ENCODE assay signal across 10 mouse cellular contexts in genomic region chr3:98313294-98314155, GRCm38 (mm10). TPM values are rescaled to one million over a fixed set of nuclear protein-coding genes. Genes with fewer than 3 reads are reported as not detected.
A peak's percentile ranks its signal among the peaks of the same experiment; 100 is the strongest.
DNase-seq lines count a peak whose midpoint lies in the region; ATAC-seq and TF ChIP-seq lines count a peak whose summit lies in the region.
"Had no signal": no experiment of that assay in that cellular context is flagged by ENCODE, and none has a peak within 500 bp of the region (broad histone marks: within the 10 kb centered on the region; RNA-seq: fewer than 3 reads in every experiment).

No protein-coding gene starts in this region.

- WGBS in hindbrain, embryonic 11.5 days = 77% methylated on average over 9 of the region's 9 CpGs
- WGBS in hindbrain, embryonic 10.5 days = 81% methylated on average over 9 of the region's 9 CpGs
- 77% methylated on average over 9 of the region's 9 CpGs for WGBS in neural tube, embryonic 13.5 days
- WGBS in neural tube, embryonic 15.5 days = 90% methylated on average over 9 of the region's 9 CpGs
- WGBS in liver, postnatal 0 days (ENCODE audit: insufficient replicate concordance) = 73% methylated on average over 9 of the region's 9 CpGs

- no peaks in the 10 kb centered on the region for H3K9me3 ChIP-seq in hindbrain, embryonic 11.5 days (ENCODE audit: control insufficient read depth, low read length)
- H3K9me3 ChIP-seq in hindbrain, embryonic 10.5 days = no peaks in the 10 kb centered on the region
- no peaks in the 10 kb centered on the region for H3K9me3 ChIP-seq in neural tube, embryonic 13.5 days
- no peaks in the 10 kb centered on the region for H3K9me3 ChIP-seq in neural tube, embryonic 15.5 days (replicated peaks)
- H3K9me3 ChIP-seq in liver, postnatal 0 days (ENCODE audit: low read length) = no peaks in the 10 kb centered on the region
- H3K9me3 ChIP-seq: limb, embryonic 15.5 days had no signal

- TF ChIP-seq CTCF in liver, postnatal 0 days (IDR thresholded peaks at IDR 0.05; ENCODE audit: low read depth) = no peak

- H3K4me2 ChIP-seq in hindbrain, embryonic 11.5 days (replicated peaks; ENCODE audit: low read depth, low read length) = no peak overlapping the region
- H3K4me2 ChIP-seq in neural tube, embryonic 13.5 days = no peak overlapping the region
- no peak overlapping the region for H3K4me2 ChIP-seq in neural tube, embryonic 15.5 days
- H3K4me2 ChIP-seq in liver, postnatal 0 days (ENCODE audit: low read depth, low read length) = no peak overlapping the region
- H3K4me2 ChIP-seq: limb, embryonic 15.5 days had no signal

- ATAC-seq in hindbrain, embryonic 11.5 days (ENCODE audit: low FRiP score) = peak; percentile 20; the same call in 1 of the 2 replicates
- ATAC-seq in neural tube, embryonic 13.5 days (ENCODE audit: low read depth) = peak; percentile 23; the same call in 1 of the 2 replicates
- ATAC-seq in neural tube, embryonic 15.5 days (ENCODE audit: low FRiP score) = no peak
- peak; percentile 1; the same call in 1 of the 2 replicates for ATAC-seq in liver, postnatal 0 days

- no peak overlapping the region for H3K4me3 ChIP-seq in hindbrain, embryonic 11.5 days (ENCODE audit: low read depth, low read length)
- H3K4me3 ChIP-seq in hindbrain, embryonic 10.5 days = no peak overlapping the region
- no peak overlapping the region for H3K4me3 ChIP-seq in neural tube, embryonic 13.5 days
- H3K4me3 ChIP-seq in neural tube, embryonic 15.5 days (replicated peaks) = no peak overlapping the region
- H3K4me3 ChIP-seq in liver, postnatal 0 days (ENCODE audit: low read depth, low read length) = no peak overlapping the region
- H3K4me3 ChIP-seq: limb, embryonic 15.5 days had no signal

- no peaks in the 10 kb centered on the region for H3K27me3 ChIP-seq in hindbrain, embryonic 11.5 days (ENCODE audit: control insufficient read depth, insufficient read depth, low read length)
- H3K27me3 ChIP-seq in hindbrain, embryonic 10.5 days (ENCODE audit: insufficient read depth, poor library complexity, severe bottlenecking) = no peaks in the 10 kb centered on the region
- no peaks in the 10 kb centered on the region for H3K27me3 ChIP-seq in neural tube, embryonic 13.5 days
- H3K27me3 ChIP-seq in neural tube, embryonic 15.5 days (replicated peaks) = no peaks in the 10 kb centered on the region
- no peaks in the 10 kb centered on the region for H3K27me3 ChIP-seq in liver, postnatal 0 days (ENCODE audit: insufficient read depth, low read length)
- H3K27me3 ChIP-seq: limb, embryonic 15.5 days had no signal

- no peak overlapping the region for H3K9ac ChIP-seq in hindbrain, embryonic 11.5 days (ENCODE audit: low read depth, low read length)
- no peak overlapping the region for H3K9ac ChIP-seq in neural tube, embryonic 13.5 days
- no peak overlapping the region for H3K9ac ChIP-seq in neural tube, embryonic 15.5 days (replicated peaks)
- H3K9ac ChIP-seq in liver, postnatal 0 days (replicated peaks) = no peak overlapping the region
- H3K9ac ChIP-seq: limb, embryonic 15.5 days had no signal

- no peak for DNase-seq in hindbrain, embryonic 11.5 days (ENCODE audit: low spot score)
- DNase-seq in hindbrain, embryonic 10.5 days (ENCODE audit: low spot score) = no peak
- no peak for DNase-seq in liver, postnatal 0 days
- no peak for DNase-seq in right cerebral cortex, adult 18-20 months
- DNase-seq in adrenal gland, adult (ENCODE audit: inconsistent age in 2 of 2, low spot score in 1 of 2) = no peak
- DNase-seq: gastrocnemius, postnatal 25 days had no signal

- H3K27ac ChIP-seq in hindbrain, embryonic 11.5 days (ENCODE audit: low read depth, low read length) = no peak overlapping the region
- H3K27ac ChIP-seq in hindbrain, embryonic 10.5 days = no peak overlapping the region
- H3K27ac ChIP-seq in neural tube, embryonic 13.5 days (replicated peaks) = no peak overlapping the region
- no peak overlapping the region for H3K27ac ChIP-seq in neural tube, embryonic 15.5 days (replicated peaks)
- no peak overlapping the region for H3K27ac ChIP-seq in liver, postnatal 0 days (ENCODE audit: low read depth)
- H3K27ac ChIP-seq: kidney, postnatal 0 days; limb, embryonic 15.5 days had no signal

- no peak for TF ChIP-seq EP300 in liver, postnatal 0 days (IDR thresholded peaks at IDR 0.05; ENCODE audit: low read depth)

- no peaks in the 10 kb centered on the region; the same call in 1 of the 2 replicates for H3K4me1 ChIP-seq in hindbrain, embryonic 11.5 days (replicated peaks; ENCODE audit: control insufficient read depth, insufficient read depth, low read length)
- peaks cover 20% of the 10 kb centered on the region for H3K4me1 ChIP-seq in hindbrain, embryonic 10.5 days (replicated peaks)
- peaks cover 15% of the 10 kb centered on the region; the same call in 1 of the 2 replicates for H3K4me1 ChIP-seq in neural tube, embryonic 13.5 days (replicated peaks)
- peaks cover 8% of the 10 kb centered on the region; the same call in 1 of the 2 replicates for H3K4me1 ChIP-seq in neural tube, embryonic 15.5 days
- H3K4me1 ChIP-seq in liver, postnatal 0 days (ENCODE audit: insufficient read depth) = no peaks in the 10 kb centered on the region

- H3K36me3 ChIP-seq in hindbrain, embryonic 11.5 days (ENCODE audit: control insufficient read depth, insufficient read depth, low read length) = no peaks in the 10 kb centered on the region; the same call in 1 of the 2 replicates
- H3K36me3 ChIP-seq in hindbrain, embryonic 10.5 days = peaks cover 58% of the 10 kb centered on the region
- no peaks in the 10 kb centered on the region for H3K36me3 ChIP-seq in neural tube, embryonic 13.5 days
- H3K36me3 ChIP-seq in neural tube, embryonic 15.5 days = no peaks in the 10 kb centered on the region
- H3K36me3 ChIP-seq in liver, postnatal 0 days (replicated peaks; ENCODE audit: insufficient read depth, low read length) = peaks cover 4% of the 10 kb centered on the region; the same call in 1 of the 2 replicates

RNA-seq across cellular contexts. Expression of gene Phgdh, which starts 26.3 kb away (rescaled TPM):
- 311 and 319 TPM in 2 replicates for polyA plus RNA-seq in hindbrain, embryonic 11.5 days (2014; fragmentation: Nextera tagmentation; extraction: Ambion mirVana)
- polyA plus RNA-seq in hindbrain, embryonic 10.5 days (2016; fragmentation: Nextera tagmentation; extraction: Ambion mirVana) = 345 and 380 TPM in 2 replicates
- 166 and 171 TPM in 2 replicates for polyA plus RNA-seq in neural tube, embryonic 13.5 days (2015; fragmentation: Nextera tagmentation; extraction: Ambion mirVana)
- 156 and 225 TPM in 2 replicates for polyA plus RNA-seq in neural tube, embryonic 15.5 days (2015; fragmentation: Nextera tagmentation; extraction: Ambion mirVana)
- 25.6 and 32.7 TPM in 2 replicates for polyA plus RNA-seq in liver, postnatal 0 days (2015; fragmentation: Nextera tagmentation; extraction: Ambion mirVana)

RNA-seq across cellular contexts. Expression of gene Hmgcs2, which starts 33.3 kb away (rescaled TPM):
- polyA plus RNA-seq in hindbrain, embryonic 11.5 days (2014; fragmentation: Nextera tagmentation; extraction: Ambion mirVana) = 2.9 and 5.2 TPM in 2 replicates
- polyA plus RNA-seq in hindbrain, embryonic 10.5 days (2016; fragmentation: Nextera tagmentation; extraction: Ambion mirVana) = 2.2 and 3.8 TPM in 2 replicates
- polyA plus RNA-seq in neural tube, embryonic 13.5 days (2015; fragmentation: Nextera tagmentation; extraction: Ambion mirVana) = 9.9 and 16.3 TPM in 2 replicates
- polyA plus RNA-seq in neural tube, embryonic 15.5 days (2015; fragmentation: Nextera tagmentation; extraction: Ambion mirVana) = 15.3 and 17.7 TPM in 2 replicates
- 1,492 and 1,631 TPM in 2 replicates for polyA plus RNA-seq in liver, postnatal 0 days (2015; fragmentation: Nextera tagmentation; extraction: Ambion mirVana)

Comparison
In these comparisons a context has a peak if more than half of its experiments do, and no peak if none do; other contexts are left out.
1. RNA of gene Hmgcs2, which starts 33.3 kb away (polyA plus RNA-seq): 1,492 to 1,631 TPM in liver, postnatal 0 days; 9.9 to 16.3 TPM in neural tube, embryonic 13.5 days, 15.3 to 17.7 TPM in neural tube, embryonic 15.5 days, 2.2 to 3.8 TPM in hindbrain, embryonic 10.5 days and 2.9 to 5.2 TPM in hindbrain, embryonic 11.5 days; every median in the first group is over 10 times any median in the second.